Mouse (Mus musculus) small intestine, adult 2 months (tissue): Measurements from ENCODE around the gene Hipk2.
A peak's percentile ranks its signal among the peaks of the same experiment; 100 is the strongest.

Source experiments
- CTCF ChIP-seq: fragments of 200-500 bp; IDR thresholded peaks from 2 replicates; pipeline ENCODE4 v1.5.1; 2012; ENCODE audit warnings: low read depth, mild to moderate bottlenecking, control low read depth, inconsistent platforms, low read length, moderate library complexity, mixed read lengths; ENCODE audit not compliant: insufficient replicate concordance, insufficient read length; ENCODE audit errors: extremely low read depth
- POLR2A ChIP-seq: fragments of 200-500 bp; IDR thresholded peaks from 2 replicates; pipeline ENCODE4 v1.6.1; 2012; ENCODE audit warnings: low read depth, mild to moderate bottlenecking, control low read depth, inconsistent platforms, low read length, moderate library complexity

DNA sequence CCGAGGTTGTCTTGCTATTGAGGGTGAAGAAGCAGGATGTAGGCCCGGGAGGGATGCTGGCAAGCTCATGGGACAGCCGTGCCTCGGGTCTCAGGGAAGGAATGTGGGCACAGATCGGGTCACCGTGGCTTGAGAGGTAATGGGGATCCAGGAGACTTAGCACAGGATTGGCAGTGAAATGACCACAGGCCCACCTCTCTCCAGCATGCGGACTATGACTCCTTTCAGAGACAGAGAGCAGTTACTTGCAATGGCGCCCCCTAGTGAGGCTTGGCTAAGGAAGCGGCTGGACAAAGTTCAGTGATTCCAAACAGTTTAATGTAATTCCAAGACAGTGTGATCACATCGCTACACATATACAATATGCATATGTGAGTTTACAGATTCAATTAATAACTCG, 188.7 kb downstream of the Hipk2 start:
- TF ChIP-seq CTCF (peak; percentile 62; the same call in 1 of the 2 replicates), POLR2A (no peak)
